Mouse (Mus musculus) testis, adult 2 months (tissue): Measurements from ENCODE around the gene Itpr1.

Experiments
- CTCF ChIP-seq: fragments of 200-500 bp; IDR thresholded peaks from 2 replicates; pipeline ENCODE4 v1.5.1; 2012; ENCODE audit warnings: low read depth, mild to moderate bottlenecking, inconsistent platforms, low read length, moderate library complexity; ENCODE audit not compliant: control insufficient read depth, insufficient read depth, insufficient replicate concordance
- POLR2A ChIP-seq: fragments of 200-500 bp; IDR thresholded peaks from 2 replicates; pipeline ENCODE4 v1.6.1; 2012; ENCODE audit warnings: low read depth, mild to moderate bottlenecking, inconsistent platforms, low read length, moderate library complexity; ENCODE audit not compliant: control insufficient read depth

DNA sequence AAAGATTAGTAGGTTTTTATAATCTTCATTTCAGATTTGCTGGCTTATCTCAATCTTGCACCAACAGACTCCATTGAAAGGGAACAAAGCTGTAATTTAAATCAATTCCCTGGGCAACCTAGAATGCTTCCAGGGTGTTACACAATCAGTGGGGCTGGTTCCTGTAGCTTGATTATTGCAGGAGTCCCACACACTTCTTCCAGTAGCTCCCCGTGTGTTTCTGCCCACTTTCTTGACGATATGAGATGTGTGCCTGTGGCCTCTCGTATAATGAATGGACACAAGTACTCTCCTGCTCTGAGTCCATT is 37.0 kb downstream of the Itpr1 start:
- TF ChIP-seq POLR2A (no peak), CTCF (no peak)
